Mouse (Mus musculus): Measurements from ENCODE around the gene Arnt2. TPM values are rescaled to one million over a fixed set of nuclear protein-coding genes. Genes with fewer than 3 reads are reported as not detected.

Arnt2 gene
- total and polyA plus RNA-seq, 3 experiments: 0.03 to 0.27 (median 0.17) TPM

GRCm38 (mm10) chr7:84256245-84256644 is 153.7 kb downstream of the Arnt2 start:
- Histone ChIP-seq H3K9ac (ENCODE audit: insufficient read depth, low read depth) (no peak overlapping the region), H3K9me3 (replicated peaks; ENCODE audit: low read length) (no peaks in the 10 kb centered on the region), H3K27me3 (replicated peaks) (no peaks in the 10 kb centered on the region), H3K4me3 (replicated peaks in 1 of 3; ENCODE audit: low read depth in 2 of 3, low read length in 2 of 3, poor library complexity in 1 of 3) (no peak overlapping the region), H3K27ac (ENCODE audit: insufficient read depth, low read depth) (no peak overlapping the region), H3K4me2 (ENCODE audit: insufficient read depth, low read depth, poor library complexity, severe bottlenecking) (peak overlapping the region; percentile 25; the same call in 1 of the 2 replicates), H3K79me2 (replicated peaks; ENCODE audit: control insufficient read depth, extremely low read depth, insufficient read depth, poor library complexity, severe bottlenecking) (no peaks in the 10 kb centered on the region), H3K4me1 (ENCODE audit: control insufficient read depth in 1 of 2, insufficient read depth in 2 of 2) (peaks cover 43 to 64% of the 10 kb centered on the region in 2 experiments), H3K36me3 (replicated peaks in 1 of 2; ENCODE audit: control insufficient read depth in 1 of 2, insufficient read depth in 1 of 2, low read length in 1 of 2) (no peaks in the 10 kb centered on the region)
- in situ Hi-C loops (cut with MboI; ENCODE audit: low pct_ligation_motif_present, low pct_unique_long_range_greater_than_20kb, low sequenced_read_pairs) (loop anchor here (25.0 kb wide), 1 partner anchor 94 kb away; the partner anchor contains the start of gene Abhd17c), dilution Hi-C loops (cut with MboI; ENCODE audit: extremely low pct_ligation_motif_present, extremely low pct_unique_long_range_greater_than_20kb, low sequenced_read_pairs) (no loop called here)
- DNase-seq (ENCODE audit: extremely low read depth): no peak
- peak; percentile 56 for TF ChIP-seq EP300 (IDR thresholded peaks at IDR 0.05; ENCODE audit: low read length)
- 0 out of 2 replicates have a peak, but pooled peaks have one; percentile 34 for TF ChIP-seq KAT2A (IDR thresholded peaks at IDR 0.05; ENCODE audit: insufficient replicate concordance, low read length)
- no peak for TF ChIP-seq HCFC1 (IDR thresholded peaks at IDR 0.05; ENCODE audit: low read depth, low read length)
- TF ChIP-seq E2F4 (IDR thresholded peaks at IDR 0.05; ENCODE audit: insufficient replicate concordance, low read depth, low read length): no peak
- TF ChIP-seq CHD2 (IDR thresholded peaks at IDR 0.05; ENCODE audit: low read length): 0 out of 2 replicates have a peak, but pooled peaks have one; percentile 30
- no peak for TF ChIP-seq MAFK (IDR thresholded peaks at IDR 0.05; ENCODE audit: insufficient replicate concordance, low read length)
- TF ChIP-seq GABPA (IDR thresholded peaks at IDR 0.05; ENCODE audit: insufficient replicate concordance, low read depth, low read length): no peak
- TF ChIP-seq JUN (IDR thresholded peaks at IDR 0.05; ENCODE audit: insufficient read depth, low read depth, low read length): no peak
- TF ChIP-seq MEF2A (IDR thresholded peaks at IDR 0.05; ENCODE audit: borderline replicate concordance, low read depth, low read length): 0 out of 2 replicates have a peak, but pooled peaks have one; percentile 35
- 0 out of 2 replicates have a peak, but pooled peaks have one; percentile 13 for TF ChIP-seq TCF12 (IDR thresholded peaks at IDR 0.05; ENCODE audit: low read depth, low read length)
- TF ChIP-seq ZMIZ1 (IDR thresholded peaks at IDR 0.05; ENCODE audit: low read depth, low read length): no peak
- TF ChIP-seq CTCF (conservative IDR thresholded peaks at IDR 0.05 in 1 of 2, IDR thresholded peaks at IDR 0.05 in 1 of 2; ENCODE audit: low read depth in 2 of 2, low read length in 2 of 2): no peak
- no peak for TF ChIP-seq UBTF (IDR thresholded peaks at IDR 0.05; ENCODE audit: low read depth, low read length)
- TF ChIP-seq POLR2A (IDR thresholded peaks at IDR 0.05; ENCODE audit: low read depth, low read length): no peak
- no peak for TF ChIP-seq SMC3 (IDR thresholded peaks at IDR 0.05; ENCODE audit: low read depth, low read length)
- 0 out of 2 replicates have a peak, but pooled peaks have one; percentile 20 for TF ChIP-seq MYC (IDR thresholded peaks at IDR 0.05; ENCODE audit: low read depth, low read length)
- no peak for TF ChIP-seq PAX5 (IDR thresholded peaks at IDR 0.05; ENCODE audit: low read length)
- TF ChIP-seq RCOR1 (conservative IDR thresholded peaks at IDR 0.05; ENCODE audit: low read depth, low read length): no peak
- no peak for TF ChIP-seq ZNF384 (IDR thresholded peaks at IDR 0.05; ENCODE audit: low read depth, low read length)
- no peak for TF ChIP-seq ELF1 (IDR thresholded peaks at IDR 0.05; ENCODE audit: low read depth, low read length)
- TF ChIP-seq USF1 (IDR thresholded peaks at IDR 0.05; ENCODE audit: low read depth, low read length): peak; percentile 52
- TF ChIP-seq IRF4 (IDR thresholded peaks at IDR 0.05; ENCODE audit: low read depth, low read length): no peak
- TF ChIP-seq MAX (IDR thresholded peaks at IDR 0.05; ENCODE audit: low read length): peak; percentile 35; the same call in 1 of the 2 replicates
- peak; percentile 27; the same call in 1 of the 2 replicates for TF ChIP-seq BHLHE40 (IDR thresholded peaks at IDR 0.05; ENCODE audit: low read depth, low read length)
- TF ChIP-seq NELFE (IDR thresholded peaks at IDR 0.05; ENCODE audit: low read depth, low read length): no peak
- TF ChIP-seq ETS1 (conservative IDR thresholded peaks at IDR 0.05; ENCODE audit: low read depth, low read length): peak; percentile 31; the same call in 1 of the 2 replicates
- no peak for TF ChIP-seq RAD21 (IDR thresholded peaks at IDR 0.05; ENCODE audit: low read depth, low read length)
